Mouse (Mus musculus): ENCODE measurements around the gene Olfr809. TPM values are rescaled to one million over a fixed set of nuclear protein-coding genes. Genes with fewer than 3 reads are reported as not detected.

Olfr809 gene
- polyA plus RNA-seq (2015; fragmentation: Nextera tagmentation; extraction: Ambion mirVana) = not detected in 2 replicates

DNA sequence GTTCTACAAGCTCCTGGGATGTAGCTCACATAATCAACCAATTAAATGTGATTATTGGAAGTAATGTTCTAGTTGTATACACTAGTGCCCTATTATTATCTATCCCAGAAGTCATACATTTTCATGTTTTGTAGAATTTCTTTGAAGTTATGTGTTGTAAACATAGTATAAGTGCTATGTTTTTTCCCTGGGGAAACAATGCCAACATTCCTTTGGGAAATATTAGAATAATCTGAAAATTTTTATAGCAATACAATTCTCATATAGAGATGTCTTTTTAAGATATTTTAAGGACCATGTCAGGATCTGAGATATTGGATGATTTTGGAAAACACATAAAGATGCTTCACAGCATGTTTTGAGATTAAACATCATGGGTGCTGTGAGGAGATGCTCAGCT, at the start of gene Olfr809:
Gene Olfr809, plus strand, starts transcription at position 301 of the 400 bp plus-strand sequence.
- H3K27me3 ChIP-seq = no peaks in the 10 kb centered on the region
- H3K36me3 ChIP-seq = no peaks in the 10 kb centered on the region
- H3K4me3 ChIP-seq = no peak within 1 kb of the TSS
- H3K9ac ChIP-seq = no peak within 1 kb of the TSS
- H3K4me2 ChIP-seq = no peak within 1 kb of the TSS
- no peak within 1 kb of the TSS for H3K27ac ChIP-seq (replicated peaks)
- no peak for ATAC-seq (ENCODE audit: low FRiP score, low read depth)
- H3K9me3 ChIP-seq = no peaks in the 10 kb centered on the region
- no peaks in the 10 kb centered on the region for H3K4me1 ChIP-seq (replicated peaks)

GRCm38 (mm10) chr10:129729275-129729674, 45.2 kb upstream of the Olfr809 start, which contains the start of gene Olfr805:
Gene Olfr805, minus strand, starts transcription at chr10:129729375.
- Histone ChIP-seq H3K4me1 (replicated peaks) (no peaks in the 10 kb centered on the region), H3K4me3 (no peak within 1 kb of the TSS), H3K36me3 (no peaks in the 10 kb centered on the region), H3K27ac (replicated peaks) (no peak within 1 kb of the TSS), H3K4me2 (no peak within 1 kb of the TSS), H3K9ac (no peak within 1 kb of the TSS), H3K9me3 (no peaks in the 10 kb centered on the region), H3K27me3 (no peaks in the 10 kb centered on the region)
- no peak for ATAC-seq (ENCODE audit: low FRiP score, low read depth)
- WGBS = 89% methylated on average over 2 of the region's 2 CpGs

DNA sequence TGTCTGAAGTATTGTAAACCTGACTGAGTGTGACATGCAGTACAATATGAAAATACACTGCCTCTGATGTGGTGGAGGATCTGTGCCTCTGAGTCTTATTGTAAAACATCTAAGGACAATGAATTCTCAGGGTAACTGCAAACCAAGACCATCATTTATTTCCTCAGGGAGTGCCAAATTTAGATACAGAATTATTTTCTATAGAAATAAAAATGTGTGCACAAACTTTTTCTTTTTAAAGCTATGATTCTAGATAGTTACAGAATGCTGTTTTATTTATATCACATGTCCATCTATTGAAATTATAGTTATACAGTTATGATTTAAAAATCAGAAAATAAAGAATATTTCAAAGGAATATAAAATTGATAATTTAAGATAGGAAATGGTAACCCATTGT, 32.6 kb upstream of the Olfr809 start, which contains the start of gene Olfr806:
Gene Olfr806, minus strand, starts transcription at position 101 of the 400 bp plus-strand sequence.
- Histone ChIP-seq H3K9me3 (no peaks in the 10 kb centered on the region), H3K9ac (no peak within 1 kb of the TSS), H3K27ac (replicated peaks) (no peak within 1 kb of the TSS), H3K4me3 (no peak within 1 kb of the TSS), H3K27me3 (no peaks in the 10 kb centered on the region), H3K4me1 (replicated peaks) (no peaks in the 10 kb centered on the region), H3K36me3 (no peaks in the 10 kb centered on the region), H3K4me2 (no peak within 1 kb of the TSS)
- ATAC-seq (ENCODE audit: low FRiP score, low read depth) = no peak

DNA sequence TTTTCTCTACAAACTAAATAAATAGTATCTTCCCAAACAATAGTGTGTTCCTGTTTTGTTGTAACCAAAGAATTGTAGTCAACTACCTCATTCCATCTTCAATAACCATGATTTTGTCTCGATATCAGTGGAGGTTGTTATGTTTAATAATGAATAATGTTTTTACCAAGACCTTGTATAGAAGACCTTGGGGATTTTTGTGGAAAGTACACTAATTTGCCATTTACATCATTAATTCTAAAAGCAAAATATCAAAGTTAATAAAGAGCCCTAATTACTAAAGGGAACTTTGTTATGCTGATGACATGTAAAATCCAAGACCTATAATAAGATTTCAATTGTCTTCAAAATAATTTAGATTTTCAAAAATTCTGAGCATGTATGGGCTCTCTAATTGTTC, 16.7 kb upstream of the Olfr809 start, which contains the start of gene Olfr807:
Gene Olfr807, minus strand, starts transcription at position 101 of the 400 bp plus-strand sequence.
- 91% methylated on average over 1 of the region's 1 CpGs for WGBS
- Histone ChIP-seq H3K9me3 (no peaks in the 10 kb centered on the region), H3K27me3 (no peaks in the 10 kb centered on the region), H3K4me3 (no peak within 1 kb of the TSS), H3K4me1 (replicated peaks) (no peaks in the 10 kb centered on the region), H3K4me2 (no peak within 1 kb of the TSS), H3K36me3 (no peaks in the 10 kb centered on the region), H3K9ac (no peak within 1 kb of the TSS), H3K27ac (replicated peaks) (no peak within 1 kb of the TSS)
- no peak for ATAC-seq (ENCODE audit: low FRiP score, low read depth)

DNA sequence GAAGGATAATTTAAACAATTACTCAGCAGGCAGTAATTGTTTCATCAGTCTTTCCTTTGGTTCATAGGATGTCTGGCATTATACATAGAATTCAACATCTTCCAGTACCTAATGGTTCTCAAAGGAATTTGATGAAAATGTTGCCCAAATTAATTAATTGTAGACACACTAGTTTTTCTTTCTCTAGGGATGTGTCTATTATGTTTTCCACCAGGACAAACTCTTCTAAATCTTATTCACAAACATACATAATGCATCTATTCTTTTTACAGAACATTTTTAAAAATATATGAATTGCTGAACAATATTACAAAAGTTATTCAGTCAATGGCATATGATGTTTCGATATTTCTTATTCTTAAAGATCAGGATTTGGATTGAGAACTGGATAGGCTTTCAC, 9.3 kb upstream of the Olfr809 start, which contains the start of gene Olfr808:
Gene Olfr808, plus strand, starts transcription at position 301 of the 400 bp plus-strand sequence.
- no peaks in the 10 kb centered on the region for H3K4me1 ChIP-seq (replicated peaks)
- no peak within 1 kb of the TSS for H3K4me3 ChIP-seq
- no peaks in the 10 kb centered on the region for H3K9me3 ChIP-seq
- H3K27ac ChIP-seq (replicated peaks) = no peak within 1 kb of the TSS
- no peak for ATAC-seq (ENCODE audit: low FRiP score, low read depth)
- no peak within 1 kb of the TSS for H3K9ac ChIP-seq
- no peak within 1 kb of the TSS for H3K4me2 ChIP-seq
- no peaks in the 10 kb centered on the region for H3K27me3 ChIP-seq
- no peaks in the 10 kb centered on the region for H3K36me3 ChIP-seq
- WGBS = 89% methylated on average over 1 of the region's 1 CpGs

DNA sequence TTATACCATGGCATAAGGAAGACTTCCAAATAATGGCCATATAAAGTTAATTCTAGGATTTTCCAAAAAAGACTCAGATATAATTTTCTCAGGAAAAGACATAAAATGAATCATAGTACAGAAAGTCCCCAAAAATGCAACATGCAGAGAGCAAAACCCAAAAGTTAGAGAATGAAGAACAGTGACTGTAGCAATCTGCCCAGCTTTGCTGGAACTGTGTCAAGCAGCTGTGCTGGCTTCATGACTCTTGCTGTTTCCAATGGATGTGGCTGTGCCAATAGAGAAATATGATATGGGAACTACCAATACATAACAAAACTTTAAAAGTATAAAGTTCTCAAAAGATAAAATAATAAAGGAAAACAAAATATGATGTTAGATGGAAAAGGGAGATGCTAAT, 3.7 kb downstream of the Olfr809 start:
- no peaks in the 10 kb centered on the region for H3K36me3 ChIP-seq
- no peak for ATAC-seq (ENCODE audit: low FRiP score, low read depth)

DNA sequence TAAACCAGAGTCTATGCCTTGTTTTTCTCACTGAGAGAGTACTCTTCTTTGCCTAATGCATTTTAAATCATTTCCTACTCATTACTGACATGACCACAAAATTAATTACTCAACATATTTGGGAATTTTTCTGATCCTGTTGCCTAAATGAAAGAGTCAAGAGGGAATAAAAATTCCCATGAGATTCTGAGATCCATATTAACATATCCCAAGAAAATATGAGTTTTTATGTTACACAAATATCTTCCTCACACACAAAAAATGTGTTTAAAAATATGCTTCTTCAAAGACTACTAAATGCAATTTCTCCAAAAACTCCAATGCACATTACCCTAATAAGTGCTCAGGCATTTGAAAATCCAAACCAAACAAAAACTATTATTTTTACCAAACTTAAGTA, 20.4 kb downstream of the Olfr809 start, which contains the start of gene Olfr810:
Gene Olfr810, minus strand, starts transcription at position 101 of the 400 bp plus-strand sequence.
- H3K4me3 ChIP-seq = no peak within 1 kb of the TSS
- no peak for ATAC-seq (ENCODE audit: low FRiP score, low read depth)
- H3K36me3 ChIP-seq = no peaks in the 10 kb centered on the region
- no peaks in the 10 kb centered on the region for H3K9me3 ChIP-seq
- H3K9ac ChIP-seq = no peak within 1 kb of the TSS
- H3K27me3 ChIP-seq = no peaks in the 10 kb centered on the region
- no peak within 1 kb of the TSS for H3K27ac ChIP-seq (replicated peaks)
- no peak within 1 kb of the TSS for H3K4me2 ChIP-seq
- H3K4me1 ChIP-seq (replicated peaks) = no peaks in the 10 kb centered on the region

More for the DNA sequence above, 3.7 kb downstream of the Olfr809 start:
- Histone ChIP-seq H3K4me2 (no peak overlapping the region), H3K9me3 (no peaks in the 10 kb centered on the region), H3K4me3 (no peak overlapping the region), H3K27me3 (no peaks in the 10 kb centered on the region), H3K4me1 (replicated peaks) (no peaks in the 10 kb centered on the region), H3K27ac (replicated peaks) (no peak overlapping the region), H3K9ac (no peak overlapping the region)

DNA sequence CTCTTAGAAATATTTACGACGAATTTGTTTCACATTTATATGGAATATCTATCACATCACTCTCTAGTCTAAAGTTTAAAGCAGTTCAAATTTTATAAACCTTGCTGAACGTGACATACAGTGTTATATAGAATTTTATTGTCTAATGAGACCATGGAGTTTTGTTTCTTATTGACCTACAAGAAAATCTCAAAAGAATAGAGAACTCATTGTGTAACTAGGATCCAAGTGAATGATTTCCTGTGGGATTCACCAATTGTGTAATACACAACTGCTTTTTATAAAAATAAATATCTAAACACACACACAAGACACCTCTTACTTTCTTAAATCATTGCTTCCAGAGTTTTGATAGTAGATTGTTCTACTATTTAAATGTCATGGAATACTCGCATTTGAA, 29.9 kb downstream of the Olfr809 start, which contains the start of gene Olfr811:
Gene Olfr811, minus strand, starts transcription at position 101 of the 400 bp plus-strand sequence.
- Histone ChIP-seq H3K9ac (no peak within 1 kb of the TSS), H3K27ac (replicated peaks) (no peak within 1 kb of the TSS), H3K4me3 (no peak within 1 kb of the TSS), H3K4me1 (replicated peaks) (no peaks in the 10 kb centered on the region), H3K4me2 (no peak within 1 kb of the TSS), H3K27me3 (no peaks in the 10 kb centered on the region), H3K36me3 (no peaks in the 10 kb centered on the region), H3K9me3 (no peaks in the 10 kb centered on the region)
- ATAC-seq (ENCODE audit: low FRiP score, low read depth) = no peak
- 85% methylated on average over 4 of the region's 4 CpGs for WGBS

Small RNA genes within 50 kb of the gene (microRNA-seq; reads per million reads assigned to microRNA genes)
- gene Gm24485 = not detected

Other genes with a start within 250 kb of the Olfr809 start
- gene Olfr792, start 235.5 kb upstream of the Olfr809 start, polyA plus RNA-seq (2015; fragmentation: Nextera tagmentation; extraction: Ambion mirVana) = not detected in 2 replicates
- not detected in 2 replicates for gene Olfr794, start 207.0 kb upstream of the Olfr809 start, polyA plus RNA-seq (2015; fragmentation: Nextera tagmentation; extraction: Ambion mirVana)
- not detected in 2 replicates for gene Olfr796, start 162.1 kb upstream of the Olfr809 start, polyA plus RNA-seq (2015; fragmentation: Nextera tagmentation; extraction: Ambion mirVana)
- not detected in 2 replicates for gene Olfr798, start 146.7 kb upstream of the Olfr809 start, polyA plus RNA-seq (2015; fragmentation: Nextera tagmentation; extraction: Ambion mirVana)
- gene Olfr799, start 137.2 kb upstream of the Olfr809 start, polyA plus RNA-seq (2015; fragmentation: Nextera tagmentation; extraction: Ambion mirVana) = not detected in 2 replicates
- gene Olfr800, start 116.9 kb upstream of the Olfr809 start, polyA plus RNA-seq (2015; fragmentation: Nextera tagmentation; extraction: Ambion mirVana) = not detected in 2 replicates
- gene Olfr801, start 100.8 kb upstream of the Olfr809 start, polyA plus RNA-seq (2015; fragmentation: Nextera tagmentation; extraction: Ambion mirVana) = not detected in 2 replicates
- 0.04 TPM in 1 of 2 replicates, not detected in the other for gene Olfr802, start 86.5 kb upstream of the Olfr809 start, polyA plus RNA-seq (2015; fragmentation: Nextera tagmentation; extraction: Ambion mirVana)
- not detected in 2 replicates for gene Olfr803, start 80.4 kb upstream of the Olfr809 start, polyA plus RNA-seq (2015; fragmentation: Nextera tagmentation; extraction: Ambion mirVana)
- not detected in 2 replicates for gene Olfr804, start 71.4 kb upstream of the Olfr809 start, polyA plus RNA-seq (2015; fragmentation: Nextera tagmentation; extraction: Ambion mirVana)
- not detected in 2 replicates for gene Olfr805, start 45.3 kb upstream of the Olfr809 start, polyA plus RNA-seq (2015; fragmentation: Nextera tagmentation; extraction: Ambion mirVana)
- gene Olfr806, start 32.7 kb upstream of the Olfr809 start, polyA plus RNA-seq (2015; fragmentation: Nextera tagmentation; extraction: Ambion mirVana) = not detected in 2 replicates
- gene Olfr807, start 16.8 kb upstream of the Olfr809 start, polyA plus RNA-seq (2015; fragmentation: Nextera tagmentation; extraction: Ambion mirVana) = not detected in 2 replicates
- not detected in 2 replicates for gene Olfr808, start 9.2 kb upstream of the Olfr809 start, polyA plus RNA-seq (2015; fragmentation: Nextera tagmentation; extraction: Ambion mirVana)
- not detected in 2 replicates for gene Olfr810, start 20.3 kb downstream of the Olfr809 start, polyA plus RNA-seq (2015; fragmentation: Nextera tagmentation; extraction: Ambion mirVana)
- gene Olfr811, start 29.8 kb downstream of the Olfr809 start, polyA plus RNA-seq (2015; fragmentation: Nextera tagmentation; extraction: Ambion mirVana) = not detected in 2 replicates
- not detected in 2 replicates for gene Olfr812, start 71.5 kb downstream of the Olfr809 start, polyA plus RNA-seq (2015; fragmentation: Nextera tagmentation; extraction: Ambion mirVana)
- not detected in 2 replicates for gene Olfr813, start 80.7 kb downstream of the Olfr809 start, polyA plus RNA-seq (2015; fragmentation: Nextera tagmentation; extraction: Ambion mirVana)
- not detected in 2 replicates for gene Olfr814, start 105.2 kb downstream of the Olfr809 start, polyA plus RNA-seq (2015; fragmentation: Nextera tagmentation; extraction: Ambion mirVana)
- gene Olfr815, start 131.2 kb downstream of the Olfr809 start, polyA plus RNA-seq (2015; fragmentation: Nextera tagmentation; extraction: Ambion mirVana) = not detected in 2 replicates
- not detected in 2 replicates for gene Olfr816, start 141.0 kb downstream of the Olfr809 start, polyA plus RNA-seq (2015; fragmentation: Nextera tagmentation; extraction: Ambion mirVana)
- gene Olfr818, start 174.5 kb downstream of the Olfr809 start, polyA plus RNA-seq (2015; fragmentation: Nextera tagmentation; extraction: Ambion mirVana) = not detected in 2 replicates
- gene Olfr819, start 192.6 kb downstream of the Olfr809 start, polyA plus RNA-seq (2015; fragmentation: Nextera tagmentation; extraction: Ambion mirVana) = not detected in 2 replicates
- gene Olfr247, start 201.5 kb downstream of the Olfr809 start, polyA plus RNA-seq (2015; fragmentation: Nextera tagmentation; extraction: Ambion mirVana) = not detected in 2 replicates
- gene Gm10310, start 210.4 kb downstream of the Olfr809 start, polyA plus RNA-seq (2015; fragmentation: Nextera tagmentation; extraction: Ambion mirVana) = not detected in 2 replicates
- not detected in 2 replicates for gene Olfr820, start 238.0 kb downstream of the Olfr809 start, polyA plus RNA-seq (2015; fragmentation: Nextera tagmentation; extraction: Ambion mirVana)